Mouse (Mus musculus): ENCODE measurements around the gene Ripply2.
A peak's percentile ranks its signal among the peaks of the same experiment; 100 is the strongest.

Gene Ripply2

GRCm38 (mm10) chr9:87025764-87026163, 10.4 kb downstream of the Ripply2 start:
- DNase-seq (ENCODE audit: low read depth, low spot score), result no peak

GRCm38 (mm10) chr9:87027423-87028084, 12.2 kb downstream of the Ripply2 start:
- DNase-seq (ENCODE audit: low read depth, low spot score), result peak; percentile 57

GRCm38 (mm10) chr9:87032196-87032595, 16.9 kb downstream of the Ripply2 start:
- no peak for DNase-seq (ENCODE audit: low read depth, low spot score)

GRCm38 (mm10) chr9:87034831-87035580, 19.7 kb downstream of the Ripply2 start:
- DNase-seq (ENCODE audit: low read depth, low spot score), result no peak

- DNase-seq (ENCODE audit: low read depth, low spot score), result no peak
Observed at GRCm38 (mm10) chr9:87049425-87049824, 34.1 kb downstream of the Ripply2 start.

- DNase-seq (ENCODE audit: low read depth, low spot score), result no peak
Observed at GRCm38 (mm10) chr9:87055547-87056235, 40.4 kb downstream of the Ripply2 start.

- DNase-seq (ENCODE audit: low read depth, low spot score), result no peak
Observed at GRCm38 (mm10) chr9:87062337-87062736, 47.0 kb downstream of the Ripply2 start.

GRCm38 (mm10) chr9:87068160-87068559, 52.8 kb downstream of the Ripply2 start:
- DNase-seq (ENCODE audit: low read depth, low spot score), result no peak

Data from embryo, embryonic 11.5 days (tissue).